Mouse (Mus musculus): ENCODE measurements around the gene Ccng1. TPM values are rescaled to one million over a fixed set of nuclear protein-coding genes. Genes with fewer than 3 reads are reported as not detected.

The Ccng1 gene
- total and polyA plus RNA-seq, 2 experiments: 5.4 to 31.0 TPM

DNA sequence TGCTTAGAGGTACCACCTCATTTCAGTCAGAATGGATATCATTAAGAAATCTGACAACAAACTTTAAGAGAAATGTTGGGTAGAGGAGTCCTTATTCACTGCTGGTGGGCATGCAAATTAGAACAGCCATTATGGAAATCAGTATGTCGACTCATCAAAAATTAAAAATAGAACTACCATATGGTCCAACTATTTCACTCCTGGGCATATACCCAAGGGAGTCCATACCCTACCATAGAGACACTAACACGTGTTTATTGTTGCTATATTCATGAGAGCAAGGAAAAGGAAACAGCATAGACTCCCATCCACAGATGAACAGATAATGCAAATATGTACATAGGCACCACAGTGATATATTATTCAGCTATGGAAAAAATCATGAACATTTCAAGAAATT lies 26.7 kb upstream of the Ccng1 start:
- Histone ChIP-seq H3K27me3 (ENCODE audit: control insufficient read depth, insufficient read depth, low read length) (no peaks in the 10 kb centered on the region), H3K4me3 (ENCODE audit: insufficient read depth, low read depth, low read length) (no peak overlapping the region), H3K79me2 (ENCODE audit: control insufficient read depth, insufficient read depth, low read length) (no peaks in the 10 kb centered on the region), H3K9ac (ENCODE audit: low read depth, low read length) (no peak overlapping the region), H3K36me3 (ENCODE audit: control insufficient read depth, insufficient read depth, low read length) (no peaks in the 10 kb centered on the region), H3K27ac (replicated peaks; ENCODE audit: insufficient read depth, low read depth, low read length) (no peak overlapping the region), H3K4me1 (ENCODE audit: control insufficient read depth, insufficient read depth, low read length) (no peaks in the 10 kb centered on the region)
- no peak for DNase-seq (ENCODE audit: extremely low read depth, low read depth, low spot score)
- WGBS: 60% methylated on average over 2 of the region's 2 CpGs
- TF ChIP-seq CTCF (IDR thresholded peaks at IDR 0.05; ENCODE audit: low read depth, low read length): no peak
- TF ChIP-seq POLR2A (IDR thresholded peaks at IDR 0.05; ENCODE audit: extremely low read depth, insufficient read depth, low read length): no peak

DNA sequence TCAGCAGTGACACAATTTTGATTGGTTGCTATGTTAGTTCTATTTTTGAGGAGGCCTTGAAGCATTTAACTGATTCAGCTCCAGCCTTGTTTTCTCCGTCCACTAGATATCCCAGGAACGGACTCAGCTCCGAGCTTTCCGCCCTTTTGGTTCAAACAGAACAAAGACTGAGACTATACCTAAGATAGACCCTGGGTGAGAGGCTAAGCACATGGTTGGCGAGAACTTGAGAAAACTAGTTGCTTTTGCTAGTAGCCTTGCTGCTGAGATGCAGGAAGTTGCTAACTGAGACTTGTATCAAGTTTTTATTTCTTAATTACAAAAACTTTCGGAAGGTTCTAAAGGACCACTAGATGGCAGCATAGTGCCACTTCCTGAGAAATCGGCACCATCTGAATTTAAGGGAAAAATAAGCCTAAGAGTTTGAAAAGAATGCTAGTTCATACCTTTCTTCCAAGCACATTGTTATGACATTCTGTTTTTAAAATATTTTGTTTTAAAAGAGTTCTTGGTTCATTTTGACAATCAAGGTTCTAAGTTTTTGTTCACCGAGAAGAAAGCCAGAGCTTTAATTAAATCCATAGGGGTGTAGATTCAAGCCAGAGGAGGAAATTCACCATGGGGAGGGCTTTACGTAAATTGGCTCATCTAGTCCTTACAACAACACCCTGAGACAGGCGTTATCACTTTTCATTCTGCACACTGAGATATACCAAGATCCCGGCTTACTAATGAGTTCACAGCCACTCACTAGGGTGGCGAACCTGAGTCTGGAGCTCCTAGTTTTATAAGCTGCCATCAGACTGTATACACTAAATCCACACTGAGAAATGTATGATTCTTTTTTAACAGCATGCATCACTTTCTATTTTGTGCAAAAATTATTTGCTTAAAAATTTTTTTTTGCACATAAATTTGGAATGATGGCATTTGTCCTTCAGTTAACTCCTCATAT lies 20.5 kb upstream of the Ccng1 start:
- TF ChIP-seq POLR2A (IDR thresholded peaks at IDR 0.05; ENCODE audit: extremely low read depth, insufficient read depth, low read length): no peak
- no peak for TF ChIP-seq CTCF (IDR thresholded peaks at IDR 0.05; ENCODE audit: low read depth, low read length)
- Histone ChIP-seq H3K79me2 (ENCODE audit: control insufficient read depth, insufficient read depth, low read length) (no peaks in the 10 kb centered on the region), H3K4me1 (ENCODE audit: control insufficient read depth, insufficient read depth, low read length) (peaks cover 2% of the 10 kb centered on the region), H3K27me3 (ENCODE audit: control insufficient read depth, insufficient read depth, low read length) (no peaks in the 10 kb centered on the region), H3K27ac (replicated peaks; ENCODE audit: insufficient read depth, low read depth, low read length) (no peak overlapping the region), H3K9ac (ENCODE audit: low read depth, low read length) (no peak overlapping the region), H3K36me3 (ENCODE audit: control insufficient read depth, insufficient read depth, low read length) (no peaks in the 10 kb centered on the region), H3K4me3 (ENCODE audit: insufficient read depth, low read depth, low read length) (no peak overlapping the region)
- peak; percentile 47 for DNase-seq (ENCODE audit: extremely low read depth, low read depth, low spot score)
- 45% methylated on average over 12 of the region's 12 CpGs for WGBS

DNA sequence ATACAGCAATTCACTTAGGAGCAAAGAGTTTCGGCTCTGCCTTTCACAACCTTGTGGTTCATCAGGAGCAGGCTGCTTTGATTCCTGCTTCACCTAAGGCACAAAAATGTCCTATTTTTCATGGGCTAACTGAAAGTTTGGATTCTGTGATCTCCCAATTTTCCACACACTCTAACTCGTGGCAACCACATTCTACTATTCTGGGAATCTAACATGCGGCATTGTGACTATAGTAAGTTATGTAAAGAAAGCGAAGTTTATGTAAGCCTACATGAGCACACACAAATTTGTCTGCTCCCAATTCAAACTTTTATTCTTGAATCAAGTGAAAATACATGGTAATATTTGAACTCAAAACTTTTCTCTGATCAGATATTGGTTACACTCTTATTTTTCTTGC lies 9.6 kb upstream of the Ccng1 start:
- no peaks in the 10 kb centered on the region for H3K4me1 ChIP-seq (ENCODE audit: control insufficient read depth, insufficient read depth, low read length)
- H3K27ac ChIP-seq (replicated peaks; ENCODE audit: insufficient read depth, low read depth, low read length): no peak overlapping the region
- no peaks in the 10 kb centered on the region for H3K27me3 ChIP-seq (ENCODE audit: control insufficient read depth, insufficient read depth, low read length)
- H3K36me3 ChIP-seq (ENCODE audit: control insufficient read depth, insufficient read depth, low read length): no peaks in the 10 kb centered on the region
- no peaks in the 10 kb centered on the region for H3K79me2 ChIP-seq (ENCODE audit: control insufficient read depth, insufficient read depth, low read length)
- 70% methylated on average over 4 of the region's 4 CpGs for WGBS
- TF ChIP-seq POLR2A (IDR thresholded peaks at IDR 0.05; ENCODE audit: extremely low read depth, insufficient read depth, low read length) (no peak), CTCF (IDR thresholded peaks at IDR 0.05; ENCODE audit: low read depth, low read length) (no peak)
- no peak overlapping the region for H3K9ac ChIP-seq (ENCODE audit: low read depth, low read length)
- no peak overlapping the region for H3K4me3 ChIP-seq (ENCODE audit: insufficient read depth, low read depth, low read length)
- DNase-seq (ENCODE audit: extremely low read depth, low read depth, low spot score): no peak

DNA sequence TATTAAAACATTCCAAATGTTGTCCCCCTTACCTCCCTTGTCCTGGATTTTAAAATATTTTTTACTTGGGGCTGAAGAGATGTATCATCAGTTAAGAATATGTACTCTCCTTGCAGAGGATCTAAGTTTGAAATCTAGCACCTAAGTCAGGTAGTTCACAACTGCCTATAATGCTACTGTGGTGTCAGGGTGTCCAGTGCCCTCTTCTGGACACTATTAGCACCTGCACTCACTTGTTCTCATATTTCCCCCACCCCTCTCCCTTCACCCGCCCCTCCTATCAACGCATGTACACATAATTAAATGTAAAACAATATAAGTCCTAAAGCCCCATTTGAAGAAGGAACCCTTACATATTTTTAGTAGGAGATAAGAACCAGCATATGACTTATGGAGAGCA lies 8.3 kb upstream of the Ccng1 start:
- peak; percentile 39 for DNase-seq (ENCODE audit: extremely low read depth, low read depth, low spot score)
- 17% methylated on average over 2 of the region's 2 CpGs for WGBS
- TF ChIP-seq POLR2A (IDR thresholded peaks at IDR 0.05; ENCODE audit: extremely low read depth, insufficient read depth, low read length): no peak
- TF ChIP-seq CTCF (IDR thresholded peaks at IDR 0.05; ENCODE audit: low read depth, low read length): no peak; the same call in 1 of the 2 replicates
- Histone ChIP-seq H3K9ac (ENCODE audit: low read depth, low read length) (no peak overlapping the region), H3K79me2 (ENCODE audit: control insufficient read depth, insufficient read depth, low read length) (no peaks in the 10 kb centered on the region), H3K27ac (replicated peaks; ENCODE audit: insufficient read depth, low read depth, low read length) (no peak overlapping the region), H3K4me1 (ENCODE audit: control insufficient read depth, insufficient read depth, low read length) (no peaks in the 10 kb centered on the region), H3K4me3 (ENCODE audit: insufficient read depth, low read depth, low read length) (no peak overlapping the region), H3K27me3 (ENCODE audit: control insufficient read depth, insufficient read depth, low read length) (no peaks in the 10 kb centered on the region), H3K36me3 (ENCODE audit: control insufficient read depth, insufficient read depth, low read length) (no peaks in the 10 kb centered on the region)

DNA sequence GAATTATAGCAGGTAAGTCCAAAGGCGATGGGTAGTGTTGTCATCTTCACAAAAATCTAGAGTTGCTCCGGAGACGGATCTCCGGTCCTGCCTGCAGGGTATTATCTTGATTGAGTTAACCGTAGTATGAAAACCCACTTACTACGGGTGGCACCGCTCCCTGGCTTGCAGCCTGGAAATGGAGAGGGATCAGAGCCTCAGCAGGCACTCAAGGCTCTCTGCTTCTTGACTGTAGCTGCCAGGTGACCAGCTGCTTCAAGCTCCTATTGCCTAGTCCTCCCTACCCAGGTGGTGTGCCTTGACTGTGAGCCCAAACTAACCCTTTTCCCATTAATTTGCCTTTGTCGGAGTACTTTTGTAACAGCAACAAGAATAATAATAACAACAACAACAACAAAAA lies 4.8 kb upstream of the Ccng1 start:
- TF ChIP-seq CTCF (IDR thresholded peaks at IDR 0.05; ENCODE audit: low read depth, low read length) (no peak), POLR2A (IDR thresholded peaks at IDR 0.05; ENCODE audit: extremely low read depth, insufficient read depth, low read length) (no peak)
- H3K27ac ChIP-seq (replicated peaks; ENCODE audit: insufficient read depth, low read depth, low read length): no peak overlapping the region
- H3K36me3 ChIP-seq (ENCODE audit: control insufficient read depth, insufficient read depth, low read length): no peaks in the 10 kb centered on the region
- WGBS: 84% methylated on average over 8 of the region's 8 CpGs
- H3K4me3 ChIP-seq (ENCODE audit: insufficient read depth, low read depth, low read length): no peak overlapping the region
- H3K4me1 ChIP-seq (ENCODE audit: control insufficient read depth, insufficient read depth, low read length): no peaks in the 10 kb centered on the region
- H3K27me3 ChIP-seq (ENCODE audit: control insufficient read depth, insufficient read depth, low read length): no peaks in the 10 kb centered on the region
- H3K9ac ChIP-seq (ENCODE audit: low read depth, low read length): no peak overlapping the region
- no peaks in the 10 kb centered on the region for H3K79me2 ChIP-seq (ENCODE audit: control insufficient read depth, insufficient read depth, low read length)
- no peak for DNase-seq (ENCODE audit: extremely low read depth, low read depth, low spot score)

DNA sequence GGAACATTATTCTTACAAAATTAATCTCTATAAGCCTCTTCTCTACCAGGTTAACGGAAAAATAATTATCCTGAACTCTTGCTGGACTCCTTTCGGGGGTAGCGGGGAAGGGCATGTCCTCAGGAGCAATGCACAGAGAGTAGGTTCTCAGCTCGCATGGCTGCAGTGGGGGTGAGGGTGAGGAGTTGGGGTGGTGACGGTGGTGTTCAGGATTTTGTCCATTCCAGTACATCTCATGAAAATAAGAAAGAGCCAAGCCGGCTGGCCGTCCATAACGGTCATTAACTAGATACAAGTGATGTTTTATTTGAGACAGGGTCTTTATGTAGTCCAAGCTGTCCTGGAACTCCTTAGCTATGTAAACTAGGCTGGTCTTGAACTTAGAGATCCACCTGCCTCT lies 857 bp upstream of the Ccng1 start:
- H3K27ac ChIP-seq (replicated peaks; ENCODE audit: insufficient read depth, low read depth, low read length): no peak overlapping the region
- H3K4me1 ChIP-seq (ENCODE audit: control insufficient read depth, insufficient read depth, low read length): peaks cover 4% of the 10 kb centered on the region; the same call in 1 of the 2 replicates
- no peaks in the 10 kb centered on the region for H3K79me2 ChIP-seq (ENCODE audit: control insufficient read depth, insufficient read depth, low read length)
- TF ChIP-seq POLR2A (IDR thresholded peaks at IDR 0.05; ENCODE audit: extremely low read depth, insufficient read depth, low read length) (no peak), CTCF (IDR thresholded peaks at IDR 0.05; ENCODE audit: low read depth, low read length) (no peak)
- H3K27me3 ChIP-seq (ENCODE audit: control insufficient read depth, insufficient read depth, low read length): no peaks in the 10 kb centered on the region
- no peak for DNase-seq (ENCODE audit: extremely low read depth, low read depth, low spot score)
- 98% methylated on average over 8 of the region's 8 CpGs for WGBS
- H3K9ac ChIP-seq (ENCODE audit: low read depth, low read length): no peak overlapping the region
- H3K36me3 ChIP-seq (ENCODE audit: control insufficient read depth, insufficient read depth, low read length): peaks cover 16% of the 10 kb centered on the region; the same call in 1 of the 2 replicates
- no peak overlapping the region for H3K4me3 ChIP-seq (ENCODE audit: insufficient read depth, low read depth, low read length)
